Mouse (Mus musculus) thymus, adult 2 months (tissue): ENCODE measurements around the gene Zfp775.

Experiments used
- CTCF ChIP-seq: fragments of 200-500 bp; IDR thresholded peaks from 2 replicates; pipeline ENCODE4 v1.5.1; 2012; ENCODE audit warnings: mild to moderate bottlenecking, control low read depth, low read length, moderate library complexity, borderline replicate concordance; ENCODE audit not compliant: control insufficient read depth, poor library complexity, insufficient read depth; ENCODE audit errors: extremely low read depth
- POLR2A ChIP-seq: fragments of 200-500 bp; IDR thresholded peaks from 2 replicates; pipeline ENCODE4 v1.6.1; 2012; ENCODE audit warnings: mild to moderate bottlenecking, low read length, control low read depth, moderate library complexity; ENCODE audit not compliant: control insufficient read depth, poor library complexity, insufficient read depth; ENCODE audit errors: extremely low read depth

DNA sequence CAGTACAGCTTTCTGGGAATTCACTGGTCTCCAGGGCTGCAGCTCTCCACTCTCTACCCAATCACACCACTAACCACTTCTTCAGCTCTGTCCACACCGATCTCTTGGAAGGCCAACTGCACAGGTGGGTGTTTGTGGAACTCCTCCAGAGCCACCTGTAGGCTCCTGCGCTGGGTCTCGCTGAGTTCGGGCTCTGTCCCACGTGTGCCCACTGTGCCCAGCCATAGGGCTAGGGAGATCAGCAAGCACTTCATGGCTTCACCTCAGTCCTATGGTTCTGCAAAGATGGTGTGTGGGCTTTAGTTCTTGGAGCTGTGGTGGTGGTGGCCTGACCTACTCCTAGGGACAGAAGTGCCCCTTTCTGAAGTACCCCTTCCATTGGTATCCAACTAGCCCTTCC lies 29.8 kb upstream of the Zfp775 start:
- TF ChIP-seq POLR2A: no peak
- no peak for TF ChIP-seq CTCF
